Mouse (Mus musculus): ENCODE data around the gene Rps3. TPM values are rescaled to one million over a fixed set of nuclear protein-coding genes. Genes with fewer than 3 reads are reported as not detected.

Rps3 gene
- total RNA-seq, 2 experiments from 2014 or later = 262 to 278 TPM

- intact Hi-C loops (cut with DNase I; ENCODE audit: low total_unique reads) = no loop called here
- DNase-seq = no peak
Measured at GRCm38 (mm10) chr7:99449063-99449462, 34.5 kb downstream of the Rps3 start.

- DNase-seq = no peak
- intact Hi-C loops (cut with DNase I; ENCODE audit: low total_unique reads) = no loop called here
Measured at GRCm38 (mm10) chr7:99448619-99449018, 34.9 kb downstream of the Rps3 start.

- DNase-seq = no peak
- intact Hi-C loops (cut with DNase I; ENCODE audit: low total_unique reads) = no loop called here
Measured at GRCm38 (mm10) chr7:99447323-99447722, 36.2 kb downstream of the Rps3 start.

- intact Hi-C loops (cut with DNase I; ENCODE audit: low total_unique reads) = no loop called here
- DNase-seq = no peak
Measured at GRCm38 (mm10) chr7:99445833-99446232, 37.7 kb downstream of the Rps3 start.

- no peak for DNase-seq
- intact Hi-C loops (cut with DNase I; ENCODE audit: low total_unique reads) = no loop called here
Measured at GRCm38 (mm10) chr7:99444012-99444411, 39.5 kb downstream of the Rps3 start.

GRCm38 (mm10) chr7:99443164-99443563 is 40.4 kb downstream of the Rps3 start:
- intact Hi-C loops (cut with DNase I; ENCODE audit: low total_unique reads) = no loop called here
- no peak for DNase-seq

- DNase-seq = peak; percentile 38
- intact Hi-C loops (cut with DNase I; ENCODE audit: low total_unique reads) = no loop called here
Measured at GRCm38 (mm10) chr7:99441534-99442072, 41.9 kb downstream of the Rps3 start.

- intact Hi-C loops (cut with DNase I; ENCODE audit: low total_unique reads) = no loop called here
- no peak for DNase-seq
Measured at GRCm38 (mm10) chr7:99438881-99439280, 44.7 kb downstream of the Rps3 start.

- no peak for DNase-seq
- intact Hi-C loops (cut with DNase I; ENCODE audit: low total_unique reads) = no loop called here
Measured at GRCm38 (mm10) chr7:99436530-99436929, 47.0 kb downstream of the Rps3 start.

- DNase-seq = no peak
- intact Hi-C loops (cut with DNase I; ENCODE audit: low total_unique reads) = loop anchor here (5.0 kb wide), 1 partner anchor 42 kb away; no protein-coding TSS in a partner anchor
Measured at GRCm38 (mm10) chr7:99434672-99435250, 48.8 kb downstream of the Rps3 start.

GRCm38 (mm10) chr7:99432863-99433262 is 50.7 kb downstream of the Rps3 start:
- intact Hi-C loops (cut with DNase I; ENCODE audit: low total_unique reads) = loop anchor here (5.0 kb wide), 1 partner anchor 41 kb away; no protein-coding TSS in a partner anchor

GRCm38 (mm10) chr7:99432248-99432647 is 51.3 kb downstream of the Rps3 start:
- no peak for DNase-seq
- intact Hi-C loops (cut with DNase I; ENCODE audit: low total_unique reads) = loop anchor here (5.0 kb wide), 1 partner anchor 40 kb away; no protein-coding TSS in a partner anchor

More at GRCm38 (mm10) chr7:99432863-99433262, 50.7 kb downstream of the Rps3 start:
- no peak for DNase-seq

- DNase-seq = no peak
- intact Hi-C loops (cut with DNase I; ENCODE audit: low total_unique reads) = loop anchor here (5.0 kb wide), 1 partner anchor 38 kb away; no protein-coding TSS in a partner anchor
Measured at GRCm38 (mm10) chr7:99430246-99430645, 53.3 kb downstream of the Rps3 start.

GRCm38 (mm10) chr7:99429786-99430185 is 53.8 kb downstream of the Rps3 start:
- no peak for DNase-seq
- intact Hi-C loops (cut with DNase I; ENCODE audit: low total_unique reads) = loop anchor here (5.0 kb wide), 1 partner anchor 37 kb away; no protein-coding TSS in a partner anchor

- no peak for DNase-seq
- intact Hi-C loops (cut with DNase I; ENCODE audit: low total_unique reads) = no loop called here
Measured at GRCm38 (mm10) chr7:99428836-99429235, 54.7 kb downstream of the Rps3 start.

GRCm38 (mm10) chr7:99427987-99428386 is 55.6 kb downstream of the Rps3 start:
- DNase-seq = no peak
- intact Hi-C loops (cut with DNase I; ENCODE audit: low total_unique reads) = no loop called here

Other genes with a start within 250 kb of the Rps3 start
- under 1 TPM in 1 of 2 experiments, not detected in 1; 0.14 TPM for gene Mogat2, start 245.1 kb downstream of the Rps3 start, total RNA-seq (2021)
- 1 to 10 TPM; 3.9 to 6.6 TPM for gene Map6, start 216.3 kb downstream of the Rps3 start, total RNA-seq (2021)
- gene Serpinh1, start 130.5 kb downstream of the Rps3 start, total RNA-seq (2021) = 100 to 1,000 TPM; 190 to 248 TPM
- gene Gdpd5, start 102.3 kb downstream of the Rps3 start, total RNA-seq (2021) = 1 to 10 TPM; 7.4 to 8.5 TPM
- under 1 TPM in 1 of 2 experiments, not detected in 1; 0.38 TPM for gene Klhl35, start 17.7 kb downstream of the Rps3 start, total RNA-seq (2021)
- 10 to 100 TPM; 14.3 to 15.2 TPM for gene Arrb1, start 51.7 kb upstream of the Rps3 start, total RNA-seq (2021)
- gene Tpbgl, start 143.4 kb upstream of the Rps3 start, total RNA-seq (2021) = 10 to 100 TPM; 38.7 to 43.2 TPM
- gene Slco2b1, start 227.6 kb upstream of the Rps3 start, total RNA-seq (2021) = 1 to 10 TPM; 6.4 to 7.5 TPM
- under 1 TPM in 1 of 2 experiments, not detected in 1; 0.31 TPM for gene Olfr520, start 246.5 kb upstream of the Rps3 start, total RNA-seq (2021)